Mouse (Mus musculus): ENCODE measurements at regions not wholly inside any gene's neighbourhood (a gene's known extent, or its start where the extent isn't known, plus 50 kb on each side); places are given as distances from the start of the nearest gene placed in this dataset.
A peak's percentile ranks its signal among the peaks of the same experiment; 100 is the strongest.

DNA sequence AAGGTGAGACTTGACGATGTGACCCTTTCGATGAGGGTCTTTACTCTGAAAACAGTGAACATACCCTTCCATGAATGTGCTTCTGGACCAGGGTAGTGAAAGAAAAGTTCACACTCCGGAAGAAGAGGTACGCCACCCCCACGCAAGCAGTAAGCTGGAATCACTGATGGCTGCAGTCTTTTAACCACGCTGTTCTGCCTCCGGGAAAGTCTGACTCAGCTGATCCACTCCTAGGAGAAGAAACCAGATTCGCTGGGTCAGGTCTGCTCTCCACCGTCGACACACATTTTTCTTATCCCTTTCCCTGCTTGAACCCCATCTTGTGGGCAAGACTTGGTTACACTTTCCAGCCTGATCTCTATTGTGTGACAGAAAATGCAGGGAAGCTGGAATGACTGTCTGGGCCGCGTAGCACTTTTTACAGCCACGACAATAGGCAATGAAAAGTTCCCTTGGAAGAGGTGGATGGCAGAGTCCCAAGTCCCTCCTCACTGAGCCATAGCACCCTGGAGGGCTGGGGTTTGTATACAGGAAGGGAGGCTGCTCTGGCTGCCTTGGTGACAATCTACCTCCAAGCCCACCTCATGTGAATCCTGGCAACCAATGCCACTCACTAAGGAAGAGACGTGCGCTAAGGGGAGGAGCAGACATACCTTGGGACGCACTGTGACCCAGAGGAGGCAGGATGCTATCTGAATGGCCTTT lies 96.9 kb upstream of the Nr4a3 start:
- Histone ChIP-seq H3K4me1 (ENCODE audit: control insufficient read depth, insufficient read depth) (no peaks in the 10 kb centered on the region), H3K27me3 (ENCODE audit: control insufficient read depth, insufficient read depth, low read length) (no peaks in the 10 kb centered on the region), H3K9ac (replicated peaks; ENCODE audit: low read depth, low read length) (no peak overlapping the region), H3K4me2 (ENCODE audit: low read depth, low read length) (peak overlapping the region; percentile 29), H3K27ac (ENCODE audit: low read depth) (peak overlapping the region; percentile 68), H3K9me3 (replicated peaks; ENCODE audit: control insufficient read depth, low read length) (no peaks in the 10 kb centered on the region), H3K36me3 (replicated peaks; ENCODE audit: control insufficient read depth, insufficient read depth, low read length) (no peaks in the 10 kb centered on the region), H3K4me3 (ENCODE audit: low read depth, low read length) (no peak overlapping the region)
- 55% methylated on average over 16 of the region's 16 CpGs for WGBS
- no peak for DNase-seq (ENCODE audit: low spot score)
- TF ChIP-seq CTCF (IDR thresholded peaks at IDR 0.05; ENCODE audit: low read depth) (no peak), EP300 (IDR thresholded peaks at IDR 0.05; ENCODE audit: low read depth) (no peak)
- peak; percentile 74 for ATAC-seq (ENCODE audit: insufficient read depth, low read depth)

DNA sequence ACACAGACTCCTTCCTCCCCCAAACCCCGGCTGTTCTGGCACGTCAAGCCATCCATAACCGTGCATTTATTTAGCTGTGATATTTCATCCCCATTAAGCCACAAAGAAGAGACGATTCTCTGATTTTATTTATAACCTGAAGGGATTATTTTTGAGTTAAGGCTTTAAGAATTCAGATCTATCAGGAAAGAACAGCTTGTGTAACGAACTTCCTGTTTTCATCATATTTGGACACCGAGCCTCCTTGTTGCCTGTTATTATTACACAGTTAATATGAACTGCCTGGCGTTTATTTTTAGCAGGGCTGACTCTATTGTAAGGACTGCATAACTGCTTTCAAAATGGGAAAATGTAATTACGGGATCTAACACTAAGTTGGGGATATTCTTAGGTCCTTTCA lies 96.2 kb upstream of the Nr4a3 start:
- peak; percentile 9 for DNase-seq (ENCODE audit: low spot score)
- H3K4me2 ChIP-seq (ENCODE audit: low read depth, low read length): peak overlapping the region; percentile 29
- H3K4me3 ChIP-seq (ENCODE audit: low read depth, low read length): no peak overlapping the region

DNA sequence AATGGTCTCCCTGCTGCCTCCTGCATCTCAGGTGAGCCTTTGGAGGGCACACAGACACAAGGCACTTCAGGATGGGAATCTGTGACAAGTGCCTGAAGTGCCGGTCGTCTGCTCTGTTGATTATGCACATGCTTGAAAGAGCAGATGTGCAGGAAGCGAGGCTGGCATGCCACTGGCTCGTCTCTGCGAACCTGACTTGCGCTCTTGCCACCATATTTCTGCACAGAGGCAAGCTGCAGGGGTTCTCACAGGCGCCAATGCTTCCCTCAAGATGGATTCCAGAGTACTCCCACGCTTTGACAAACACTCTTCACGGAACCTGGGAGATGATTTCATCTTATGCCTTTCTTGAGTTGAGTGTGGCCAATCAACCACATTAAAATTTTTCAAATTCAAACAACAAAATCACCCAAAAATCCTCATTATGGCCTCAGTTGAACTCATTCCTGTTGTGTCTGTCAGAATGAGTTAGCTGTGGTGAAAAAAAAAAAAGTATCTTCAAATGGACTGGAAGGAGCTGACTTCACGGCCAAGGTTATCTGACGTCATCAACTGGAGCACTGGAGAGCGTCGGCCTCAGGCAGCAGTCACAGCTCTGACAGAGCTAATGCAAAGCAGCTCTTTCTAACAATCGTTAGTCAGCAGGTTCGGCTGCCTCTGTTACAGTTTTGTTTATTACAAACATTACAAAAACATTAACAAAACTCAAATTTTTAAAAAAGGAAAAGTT lies 90.2 kb upstream of the Nr4a3 start:
- no peak overlapping the region for H3K27ac ChIP-seq (ENCODE audit: low read depth)
- H3K4me2 ChIP-seq (ENCODE audit: low read depth, low read length): no peak overlapping the region
- WGBS: 49% methylated on average over 15 of the region's 15 CpGs
- ATAC-seq (ENCODE audit: insufficient read depth, low read depth): no peak
- TF ChIP-seq CTCF (IDR thresholded peaks at IDR 0.05; ENCODE audit: low read depth) (no peak), EP300 (IDR thresholded peaks at IDR 0.05; ENCODE audit: low read depth) (no peak)
- no peak overlapping the region for H3K4me3 ChIP-seq (ENCODE audit: low read depth, low read length)
- H3K27me3 ChIP-seq (ENCODE audit: control insufficient read depth, insufficient read depth, low read length): no peaks in the 10 kb centered on the region
- H3K9me3 ChIP-seq (replicated peaks; ENCODE audit: control insufficient read depth, low read length): no peaks in the 10 kb centered on the region
- no peak for DNase-seq (ENCODE audit: low spot score)
- H3K9ac ChIP-seq (replicated peaks; ENCODE audit: low read depth, low read length): no peak overlapping the region
- H3K36me3 ChIP-seq (replicated peaks; ENCODE audit: control insufficient read depth, insufficient read depth, low read length): no peaks in the 10 kb centered on the region
- no peaks in the 10 kb centered on the region for H3K4me1 ChIP-seq (ENCODE audit: control insufficient read depth, insufficient read depth)

More for the DNA sequence above, 96.2 kb upstream of the Nr4a3 start:
- WGBS: 48% methylated on average over 8 of the region's 8 CpGs
- peak overlapping the region; percentile 66 for H3K27ac ChIP-seq (ENCODE audit: low read depth)
- no peaks in the 10 kb centered on the region for H3K9me3 ChIP-seq (replicated peaks; ENCODE audit: control insufficient read depth, low read length)
- no peaks in the 10 kb centered on the region for H3K36me3 ChIP-seq (replicated peaks; ENCODE audit: control insufficient read depth, insufficient read depth, low read length)
- no peaks in the 10 kb centered on the region for H3K27me3 ChIP-seq (ENCODE audit: control insufficient read depth, insufficient read depth, low read length)
- no peaks in the 10 kb centered on the region for H3K4me1 ChIP-seq (ENCODE audit: control insufficient read depth, insufficient read depth)
- no peak for ATAC-seq (ENCODE audit: insufficient read depth, low read depth)
- no peak for TF ChIP-seq CTCF (IDR thresholded peaks at IDR 0.05; ENCODE audit: low read depth)
- TF ChIP-seq EP300 (IDR thresholded peaks at IDR 0.05; ENCODE audit: low read depth): no peak
- no peak overlapping the region for H3K9ac ChIP-seq (replicated peaks; ENCODE audit: low read depth, low read length)

DNA sequence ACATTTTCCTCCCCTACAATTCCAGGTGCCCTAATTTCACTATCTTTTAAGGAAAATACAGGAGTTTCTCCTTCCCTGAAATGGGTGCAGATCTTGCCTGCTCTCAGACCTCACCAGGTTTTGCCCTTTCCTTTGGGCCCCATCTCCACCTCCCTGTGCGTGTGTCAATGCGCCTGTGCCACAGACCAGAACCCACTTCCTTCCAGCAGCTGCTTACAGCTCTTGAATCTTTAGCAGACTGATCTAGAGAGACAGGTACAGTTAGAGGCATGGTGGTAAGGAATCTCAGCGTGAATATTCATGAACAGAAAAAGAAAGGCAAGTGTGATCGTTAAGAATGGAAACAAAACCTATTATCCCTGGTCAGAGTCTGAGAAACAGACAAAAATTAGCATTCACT lies 80.3 kb upstream of the Nr4a3 start:
- H3K36me3 ChIP-seq (replicated peaks; ENCODE audit: control insufficient read depth, insufficient read depth, low read length): no peaks in the 10 kb centered on the region
- TF ChIP-seq CTCF (IDR thresholded peaks at IDR 0.05; ENCODE audit: low read depth) (no peak), EP300 (IDR thresholded peaks at IDR 0.05; ENCODE audit: low read depth) (no peak)
- H3K27me3 ChIP-seq (ENCODE audit: control insufficient read depth, insufficient read depth, low read length): no peaks in the 10 kb centered on the region
- H3K4me1 ChIP-seq (ENCODE audit: control insufficient read depth, insufficient read depth): no peaks in the 10 kb centered on the region
- H3K4me3 ChIP-seq (ENCODE audit: low read depth, low read length): no peak overlapping the region
- H3K9ac ChIP-seq (replicated peaks; ENCODE audit: low read depth, low read length): no peak overlapping the region
- no peaks in the 10 kb centered on the region for H3K9me3 ChIP-seq (replicated peaks; ENCODE audit: control insufficient read depth, low read length)
- no peak overlapping the region for H3K4me2 ChIP-seq (ENCODE audit: low read depth, low read length)
- ATAC-seq (ENCODE audit: insufficient read depth, low read depth): no peak
- no peak overlapping the region for H3K27ac ChIP-seq (ENCODE audit: low read depth)
- WGBS: 66% methylated on average over 4 of the region's 4 CpGs
- DNase-seq (ENCODE audit: low spot score): no peak

DNA sequence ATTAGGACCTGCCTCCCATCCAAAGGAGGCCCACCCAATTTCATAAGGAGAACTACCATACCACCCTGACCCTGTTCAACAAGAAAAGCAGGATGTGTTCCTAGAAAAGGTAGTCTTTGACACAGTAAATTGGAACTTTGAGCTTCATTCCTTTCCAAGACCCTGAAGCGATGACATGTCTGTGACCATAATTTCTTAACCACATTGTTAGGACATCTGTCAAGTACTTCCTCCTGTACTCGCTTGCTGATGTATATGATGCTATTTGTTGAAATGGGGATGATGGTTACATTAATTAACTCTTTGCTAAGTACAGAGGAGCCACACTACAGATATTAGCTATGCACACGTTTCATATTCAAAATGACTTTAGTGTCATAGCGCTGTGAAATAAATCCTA lies 73.1 kb upstream of the Nr4a3 start:
- 81% methylated on average over 4 of the region's 4 CpGs for WGBS
- no peaks in the 10 kb centered on the region for H3K36me3 ChIP-seq (replicated peaks; ENCODE audit: control insufficient read depth, insufficient read depth, low read length)
- no peak for DNase-seq (ENCODE audit: low spot score)

More for the DNA sequence above, 73.1 kb upstream of the Nr4a3 start:
- ATAC-seq (ENCODE audit: insufficient read depth, low read depth): no peak
- Histone ChIP-seq H3K4me1 (ENCODE audit: control insufficient read depth, insufficient read depth) (no peaks in the 10 kb centered on the region), H3K4me3 (ENCODE audit: low read depth, low read length) (no peak overlapping the region), H3K9me3 (replicated peaks; ENCODE audit: control insufficient read depth, low read length) (no peaks in the 10 kb centered on the region), H3K9ac (replicated peaks; ENCODE audit: low read depth, low read length) (no peak overlapping the region), H3K27me3 (ENCODE audit: control insufficient read depth, insufficient read depth, low read length) (no peaks in the 10 kb centered on the region), H3K27ac (ENCODE audit: low read depth) (no peak overlapping the region), H3K4me2 (ENCODE audit: low read depth, low read length) (no peak overlapping the region)
- no peak for TF ChIP-seq EP300 (IDR thresholded peaks at IDR 0.05; ENCODE audit: low read depth)
- TF ChIP-seq CTCF (IDR thresholded peaks at IDR 0.05; ENCODE audit: low read depth): no peak

All from heart, postnatal 0 days (tissue).